Mouse (Mus musculus): ENCODE measurements at regions not wholly inside any gene's neighbourhood (a gene's known extent, or its start where the extent isn't known, plus 50 kb on each side); places are given as distances from the start of the nearest gene placed in this dataset.

- Histone ChIP-seq H3K27ac (no peak overlapping the region), H3K4me3 (no peak overlapping the region), H3K27me3 (no peaks in the 10 kb centered on the region), H3K9ac (no peak overlapping the region), H3K36me3 (no peaks in the 10 kb centered on the region), H3K4me2 (replicated peaks) (no peak overlapping the region), H3K4me1 (no peaks in the 10 kb centered on the region), H3K9me3 (no peaks in the 10 kb centered on the region)
- 79% methylated on average over 5 of the region's 5 CpGs for WGBS
- no peak for ATAC-seq (ENCODE audit: insufficient number of reproducible peaks, insufficient read depth, low FRiP score, low TSS enrichment)
Observed at GRCm38 (mm10) chr14:46508871-46509270, 118.4 kb upstream of the Bmp4 start.

- H3K9ac ChIP-seq: no peak overlapping the region
- 75% methylated on average over 3 of the region's 3 CpGs for WGBS
- H3K4me3 ChIP-seq: no peak overlapping the region
- no peaks in the 10 kb centered on the region for H3K9me3 ChIP-seq
- no peak overlapping the region for H3K4me2 ChIP-seq (replicated peaks)
- ATAC-seq (ENCODE audit: insufficient number of reproducible peaks, insufficient read depth, low FRiP score, low TSS enrichment): no peak
- no peaks in the 10 kb centered on the region for H3K27me3 ChIP-seq
- H3K27ac ChIP-seq: no peak overlapping the region
- no peaks in the 10 kb centered on the region for H3K4me1 ChIP-seq
- no peaks in the 10 kb centered on the region for H3K36me3 ChIP-seq
Observed at GRCm38 (mm10) chr14:46505266-46505665, 114.8 kb upstream of the Bmp4 start.

DNA sequence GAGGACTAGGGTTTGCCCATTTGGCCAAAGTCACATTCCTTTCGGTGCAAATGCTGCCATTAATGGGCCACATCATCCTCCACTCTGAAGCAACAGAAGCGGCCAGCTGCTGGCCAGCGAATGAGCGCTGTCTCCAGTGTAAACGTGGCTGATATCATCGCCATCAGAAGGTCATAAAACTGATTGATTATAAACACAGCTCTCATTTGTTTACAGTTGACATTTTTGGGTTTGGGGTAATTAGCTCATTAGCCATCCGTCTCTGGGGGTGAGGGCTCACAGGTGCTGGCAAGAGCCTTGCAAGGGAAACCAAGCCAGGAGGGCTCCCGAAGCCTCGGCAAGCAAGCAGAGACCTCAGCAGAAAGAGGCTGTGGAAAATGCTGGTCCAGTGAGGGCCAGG lies 101.1 kb upstream of the Bmp4 start:
- H3K27ac ChIP-seq: no peak overlapping the region
- H3K36me3 ChIP-seq: no peaks in the 10 kb centered on the region
- no peak overlapping the region for H3K9ac ChIP-seq
- WGBS: 64% methylated on average over 9 of the region's 9 CpGs
- no peaks in the 10 kb centered on the region for H3K9me3 ChIP-seq
- H3K4me3 ChIP-seq: no peak overlapping the region
- no peak overlapping the region for H3K4me2 ChIP-seq (replicated peaks)
- H3K27me3 ChIP-seq: no peaks in the 10 kb centered on the region
- 0 out of 2 replicates have a peak, but pooled peaks cover 3% of the 10 kb centered on the region for H3K4me1 ChIP-seq
- no peak for ATAC-seq (ENCODE audit: insufficient number of reproducible peaks, insufficient read depth, low FRiP score, low TSS enrichment)

DNA sequence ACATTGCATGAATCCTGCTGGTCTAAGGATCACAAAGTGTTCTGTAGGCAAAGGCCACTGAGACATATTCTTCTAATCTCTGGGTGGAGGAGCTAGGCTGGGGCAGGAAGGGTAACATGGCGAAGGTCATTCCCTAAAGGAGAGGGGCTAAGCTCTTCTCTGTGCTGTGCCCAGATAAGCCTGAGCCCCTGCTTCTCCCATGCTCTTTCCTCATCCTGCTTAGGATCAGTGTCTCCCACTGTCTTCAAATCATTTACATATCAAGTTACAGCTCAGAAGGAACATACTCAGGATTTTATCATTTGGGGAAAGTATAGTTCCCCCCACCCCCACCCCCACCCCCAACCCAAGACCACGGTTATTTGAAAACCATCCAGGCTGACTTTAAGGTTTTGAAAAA lies 100.7 kb upstream of the Bmp4 start:
- H3K27me3 ChIP-seq: no peaks in the 10 kb centered on the region
- H3K4me3 ChIP-seq: no peak overlapping the region
- H3K4me1 ChIP-seq: 0 out of 2 replicates have a peak, but pooled peaks cover 3% of the 10 kb centered on the region
- H3K9ac ChIP-seq: no peak overlapping the region
- no peaks in the 10 kb centered on the region for H3K9me3 ChIP-seq
- no peaks in the 10 kb centered on the region for H3K36me3 ChIP-seq
- H3K27ac ChIP-seq: no peak overlapping the region
- no peak for ATAC-seq (ENCODE audit: insufficient number of reproducible peaks, insufficient read depth, low FRiP score, low TSS enrichment)
- H3K4me2 ChIP-seq (replicated peaks): no peak overlapping the region
- 79% methylated on average over 2 of the region's 2 CpGs for WGBS

DNA sequence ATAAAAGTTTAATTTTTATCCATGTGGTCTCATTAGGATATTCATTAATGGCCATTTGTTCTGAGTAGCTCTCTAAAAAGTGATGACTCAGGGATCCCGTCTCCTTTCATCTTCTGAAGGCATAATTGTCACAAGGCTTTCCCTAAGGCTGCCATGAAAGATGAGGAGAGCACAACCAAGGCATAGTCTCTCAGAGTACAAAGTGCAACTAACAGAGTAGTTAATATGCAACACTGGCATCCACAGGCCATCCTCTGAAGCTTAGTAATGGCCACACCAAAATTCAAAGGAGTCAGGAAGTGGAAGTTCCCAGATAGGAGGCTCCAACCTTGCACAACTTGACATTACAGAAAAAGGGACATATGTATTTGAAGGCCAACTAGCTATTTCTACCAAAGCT lies 97.1 kb upstream of the Bmp4 start:
- ATAC-seq (ENCODE audit: insufficient number of reproducible peaks, insufficient read depth, low FRiP score, low TSS enrichment): no peak
- 82% methylated on average over 1 of the region's 1 CpGs for WGBS

DNA sequence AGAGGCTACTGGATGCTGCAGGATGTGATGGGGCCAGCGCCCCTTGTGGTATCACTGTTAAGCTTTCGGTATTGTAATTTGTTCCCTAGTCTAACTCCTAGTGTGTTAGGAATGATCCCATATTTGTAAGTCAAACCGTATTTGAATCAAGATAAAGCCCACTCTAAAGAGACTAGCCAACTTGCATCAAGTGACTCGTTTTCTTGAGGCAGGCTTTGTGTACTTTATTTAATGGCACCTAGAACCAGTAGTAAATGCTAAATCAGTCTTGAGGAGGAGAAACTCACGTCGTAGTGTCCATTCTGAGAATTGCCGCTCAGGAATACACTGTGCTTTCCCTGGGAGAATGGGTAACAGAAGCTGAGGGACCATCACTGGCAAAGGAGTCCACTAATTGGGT lies 89.9 kb upstream of the Bmp4 start:
- no peaks in the 10 kb centered on the region for H3K9me3 ChIP-seq
- no peaks in the 10 kb centered on the region for H3K36me3 ChIP-seq
- no peak overlapping the region for H3K4me3 ChIP-seq
- no peak for ATAC-seq (ENCODE audit: insufficient number of reproducible peaks, insufficient read depth, low FRiP score, low TSS enrichment)
- H3K9ac ChIP-seq: no peak overlapping the region
- no peak overlapping the region for H3K27ac ChIP-seq
- no peaks in the 10 kb centered on the region for H3K4me1 ChIP-seq
- H3K4me2 ChIP-seq (replicated peaks): no peak overlapping the region
- no peaks in the 10 kb centered on the region for H3K27me3 ChIP-seq
- 90% methylated on average over 7 of the region's 7 CpGs for WGBS

More for the DNA sequence above, 97.1 kb upstream of the Bmp4 start:
- Histone ChIP-seq H3K4me1 (0 out of 2 replicates have a peak, but pooled peaks cover 3% of the 10 kb centered on the region), H3K4me2 (replicated peaks) (no peak overlapping the region), H3K4me3 (no peak overlapping the region), H3K27ac (no peak overlapping the region), H3K36me3 (no peaks in the 10 kb centered on the region), H3K9ac (no peak overlapping the region), H3K27me3 (no peaks in the 10 kb centered on the region), H3K9me3 (no peaks in the 10 kb centered on the region)

GRCm38 (mm10) chr14:46475945-46476344 lies 85.5 kb upstream of the Bmp4 start:
- no peak for ATAC-seq (ENCODE audit: insufficient number of reproducible peaks, insufficient read depth, low FRiP score, low TSS enrichment)
- Histone ChIP-seq H3K4me3 (no peak overlapping the region), H3K27me3 (no peaks in the 10 kb centered on the region), H3K36me3 (no peaks in the 10 kb centered on the region), H3K4me1 (no peaks in the 10 kb centered on the region), H3K4me2 (replicated peaks) (no peak overlapping the region), H3K27ac (no peak overlapping the region), H3K9ac (no peak overlapping the region), H3K9me3 (no peaks in the 10 kb centered on the region)
- 74% methylated on average over 1 of the region's 1 CpGs for WGBS

DNA sequence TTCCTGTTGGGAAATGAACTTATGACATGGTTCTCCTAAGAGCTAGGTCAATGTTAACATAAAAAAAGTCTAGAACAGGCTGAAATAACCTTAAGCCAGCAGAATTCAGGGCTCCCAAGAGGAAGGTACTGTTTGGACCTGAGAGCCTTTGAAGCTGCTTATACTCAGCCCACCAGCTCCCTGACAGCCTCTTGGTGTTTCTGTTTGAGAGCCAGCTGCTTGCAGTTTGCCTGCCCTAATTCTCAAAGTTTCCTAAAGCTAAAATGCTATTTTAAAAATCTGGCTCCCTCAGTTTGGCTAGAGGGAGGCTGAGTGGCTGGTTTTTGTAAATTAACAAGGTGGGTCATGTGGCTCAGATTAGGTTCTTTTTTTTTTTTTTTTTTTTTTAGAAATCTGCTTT lies 72.5 kb upstream of the Bmp4 start:
- no peak overlapping the region for H3K4me3 ChIP-seq
- H3K4me2 ChIP-seq (replicated peaks): no peak overlapping the region
- H3K9ac ChIP-seq: no peak overlapping the region

GRCm38 (mm10) chr14:46461960-46462359 lies 71.5 kb upstream of the Bmp4 start:
- 69% methylated on average over 4 of the region's 4 CpGs for WGBS

More for the DNA sequence above, 72.5 kb upstream of the Bmp4 start:
- no peaks in the 10 kb centered on the region for H3K9me3 ChIP-seq
- peaks cover 5% of the 10 kb centered on the region; the same call in 1 of the 2 replicates for H3K4me1 ChIP-seq
- H3K36me3 ChIP-seq: no peaks in the 10 kb centered on the region
- H3K27ac ChIP-seq: no peak overlapping the region
- ATAC-seq (ENCODE audit: insufficient number of reproducible peaks, insufficient read depth, low FRiP score, low TSS enrichment): no peak
- no peaks in the 10 kb centered on the region for H3K27me3 ChIP-seq

GRCm38 (mm10) chr14:46454500-46454899 lies 64.0 kb upstream of the Bmp4 start:
- Histone ChIP-seq H3K27ac (no peak overlapping the region), H3K9me3 (no peaks in the 10 kb centered on the region), H3K9ac (no peak overlapping the region), H3K4me3 (no peak overlapping the region), H3K27me3 (no peaks in the 10 kb centered on the region), H3K4me2 (replicated peaks) (no peak overlapping the region), H3K4me1 (no peaks in the 10 kb centered on the region), H3K36me3 (no peaks in the 10 kb centered on the region)
- no peak for ATAC-seq (ENCODE audit: insufficient number of reproducible peaks, insufficient read depth, low FRiP score, low TSS enrichment)
- 71% methylated on average over 6 of the region's 6 CpGs for WGBS

More at GRCm38 (mm10) chr14:46461960-46462359, 71.5 kb upstream of the Bmp4 start:
- H3K27ac ChIP-seq: no peak overlapping the region
- peaks cover 5% of the 10 kb centered on the region; the same call in 1 of the 2 replicates for H3K4me1 ChIP-seq
- no peak overlapping the region for H3K9ac ChIP-seq
- no peaks in the 10 kb centered on the region for H3K9me3 ChIP-seq
- no peak overlapping the region for H3K4me2 ChIP-seq (replicated peaks)
- no peaks in the 10 kb centered on the region for H3K27me3 ChIP-seq
- no peaks in the 10 kb centered on the region for H3K36me3 ChIP-seq
- no peak overlapping the region for H3K4me3 ChIP-seq
- no peak for ATAC-seq (ENCODE audit: insufficient number of reproducible peaks, insufficient read depth, low FRiP score, low TSS enrichment)

DNA sequence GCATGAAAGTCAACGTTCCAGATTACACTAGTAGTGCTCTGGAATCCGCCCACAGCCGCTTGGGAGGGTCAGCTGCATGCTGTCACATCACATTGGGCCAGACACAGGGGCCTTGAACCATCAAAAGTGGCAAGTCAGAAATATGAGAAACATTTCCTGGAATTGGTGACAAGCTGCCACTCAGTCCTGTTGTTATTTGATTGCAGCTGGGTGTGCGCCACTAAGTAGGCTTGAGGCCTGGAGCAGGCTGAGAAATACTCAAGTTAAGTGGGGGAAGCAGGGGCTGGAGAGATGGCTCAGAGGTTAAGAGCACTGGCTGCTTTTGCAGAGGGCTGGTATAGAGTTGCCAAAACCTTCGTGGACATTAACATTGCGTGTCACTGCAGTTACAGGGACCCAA lies 51.2 kb upstream of the Bmp4 start:
- H3K36me3 ChIP-seq: no peaks in the 10 kb centered on the region
- H3K4me2 ChIP-seq (replicated peaks): no peak overlapping the region
- H3K4me1 ChIP-seq: peaks cover 5% of the 10 kb centered on the region; the same call in 1 of the 2 replicates
- no peak overlapping the region for H3K9ac ChIP-seq
- ATAC-seq (ENCODE audit: insufficient number of reproducible peaks, insufficient read depth, low FRiP score, low TSS enrichment): 0 out of 2 replicates have a peak, but pooled peaks have one; percentile 47
- WGBS: 80% methylated on average over 6 of the region's 6 CpGs
- no peaks in the 10 kb centered on the region for H3K9me3 ChIP-seq
- H3K4me3 ChIP-seq: no peak overlapping the region
- no peak overlapping the region for H3K27ac ChIP-seq
- no peaks in the 10 kb centered on the region for H3K27me3 ChIP-seq
